Mouse (Mus musculus) heart, postnatal 25 days (tissue): Measurements from ENCODE around the gene Slc25a25. TPM values are rescaled to one million over a fixed set of nuclear protein-coding genes. Genes with fewer than 3 reads are reported as not detected.

Experiments used
- DNase-seq: peaks from one replicate; pipeline ENCODE4 v3.0.0; 2022; ENCODE audit warnings: low spot score
- intact Hi-C: fragments of 180-260 bp; cut with DNase I; formaldehyde crosslinking; loops from one replicate; pipeline ENCODE4 v1.15.1; 2025
- total RNA-seq, 2 experiments: library from RNA; stranded (reverse); gene quantifications; 2 replicates each; pipeline ENCODE4 v1.2.3; 2021

The Slc25a25 gene
- total RNA-seq, 2 experiments from 2014 or later, result 5.6 to 7.5 TPM

GRCm38 (mm10) chr2:32436686-32437372, 14.4 kb downstream of the Slc25a25 start:
- no peak for DNase-seq
- intact Hi-C loops, result no loop called here

DNA sequence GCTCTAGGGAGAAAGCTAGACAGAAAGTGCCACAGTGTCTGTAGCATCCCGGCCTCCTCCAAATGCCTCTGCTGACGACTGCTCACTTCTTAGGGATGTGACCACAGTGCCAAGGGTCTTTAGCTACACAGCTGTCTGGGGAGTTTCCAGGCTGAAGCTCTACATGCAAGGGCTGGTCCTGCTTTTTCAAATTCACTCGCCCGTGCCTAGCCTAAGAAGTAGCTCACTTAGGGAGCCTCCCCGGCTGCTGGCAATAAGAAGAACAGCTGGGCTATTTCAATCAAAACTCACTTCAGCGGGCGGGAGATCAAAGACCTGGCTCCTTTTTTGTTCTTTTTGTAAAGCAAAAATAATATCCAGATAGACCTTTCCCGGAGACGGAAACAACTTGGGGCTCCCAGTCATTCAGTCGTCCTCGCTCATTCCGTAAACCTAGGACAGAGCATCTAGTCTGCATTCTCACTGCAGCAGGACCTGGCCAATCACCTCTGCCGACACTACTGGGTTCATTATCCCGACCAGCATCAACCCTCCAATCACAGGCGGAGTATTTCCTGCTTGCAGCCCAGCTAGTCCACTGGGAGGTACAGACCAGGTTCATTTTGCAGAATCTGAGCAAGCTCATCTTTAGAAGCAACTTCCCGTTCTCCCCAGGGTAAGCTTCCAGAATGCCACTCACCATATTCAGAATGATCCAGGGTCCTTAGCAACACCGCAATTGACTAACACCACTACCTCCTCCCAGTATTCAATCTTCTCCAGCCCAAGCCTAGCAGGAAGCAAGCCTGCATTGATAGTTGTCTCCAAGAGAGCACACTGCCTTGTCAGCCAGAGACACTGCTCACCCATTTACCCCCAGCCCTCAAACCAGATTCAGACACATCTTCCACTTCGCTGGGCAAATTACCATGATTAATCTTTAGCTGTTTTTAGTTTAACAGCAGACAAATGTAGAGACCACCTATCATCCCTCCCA, 20.3 kb downstream of the Slc25a25 start:
- intact Hi-C loops, result no loop called here
- DNase-seq, result peak; percentile 68

- DNase-seq, result no peak
- intact Hi-C loops, result no loop called here
Observed at GRCm38 (mm10) chr2:32429215-32429891, 21.9 kb downstream of the Slc25a25 start.

- intact Hi-C loops, result no loop called here
- DNase-seq, result no peak
Observed at GRCm38 (mm10) chr2:32428262-32428722, 23.0 kb downstream of the Slc25a25 start.

- intact Hi-C loops, result no loop called here
- DNase-seq, result no peak
Observed at GRCm38 (mm10) chr2:32427720-32428119, 23.5 kb downstream of the Slc25a25 start.

GRCm38 (mm10) chr2:32426141-32426540, 25.1 kb downstream of the Slc25a25 start:
- intact Hi-C loops, result no loop called here
- DNase-seq, result no peak

DNA sequence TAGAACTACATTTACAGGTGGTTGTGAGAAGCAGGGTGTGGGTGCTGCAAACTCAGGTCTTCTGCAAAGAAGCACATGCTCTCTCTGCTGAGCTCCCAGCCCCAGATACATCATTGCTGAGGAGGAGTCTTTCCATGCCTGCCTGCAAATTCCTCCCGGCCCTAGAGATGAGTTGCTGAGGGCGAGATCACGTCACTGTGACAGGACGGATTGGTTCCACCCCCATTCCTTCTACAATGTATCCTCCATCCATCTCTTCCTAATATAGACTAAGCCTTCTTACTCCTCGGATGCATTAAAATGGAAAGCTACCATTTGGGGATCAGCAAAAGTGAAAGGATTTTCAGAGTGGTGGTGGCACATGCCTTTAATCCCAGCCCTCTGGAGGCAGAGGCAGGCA, 25.7 kb downstream of the Slc25a25 start:
- DNase-seq, result no peak
- intact Hi-C loops, result loop anchor here (2.0 kb wide), 1 partner anchor 25 kb away; the partner anchor contains the start of genes Naif1 and Slc25a25

DNA sequence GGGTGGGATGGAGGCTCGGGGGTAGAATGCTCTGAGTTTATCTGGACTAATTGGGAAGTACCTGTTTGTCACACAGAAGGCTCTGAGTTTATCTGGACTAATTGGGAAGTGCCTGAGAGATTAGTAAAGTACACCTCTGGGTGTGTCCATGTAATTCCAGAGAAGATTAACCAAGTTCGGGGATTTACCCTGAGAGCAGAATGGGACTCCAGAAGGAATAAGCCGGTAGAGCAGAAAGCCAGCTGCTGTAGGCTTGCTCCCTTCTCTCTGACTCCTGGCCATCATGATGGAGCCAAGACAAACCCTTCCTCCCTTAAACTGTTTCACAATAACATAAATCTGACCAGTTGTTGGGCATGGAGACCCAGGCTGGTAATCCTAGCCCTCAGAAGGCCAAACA, 26.4 kb downstream of the Slc25a25 start:
- intact Hi-C loops, result loop anchor here (2.0 to 5.0 kb wide), 2 partner anchors 26 to 143 kb away; partner anchors contain the start of genes Naif1 and Slc25a25
- no peak for DNase-seq

GRCm38 (mm10) chr2:32423481-32424331, 27.5 kb downstream of the Slc25a25 start:
- DNase-seq, result peak; percentile 72
- intact Hi-C loops, result loop anchor here (2.0 to 5.0 kb wide), 2 partner anchors 27 to 144 kb away; partner anchors contain the start of genes Naif1 and Slc25a25

DNA sequence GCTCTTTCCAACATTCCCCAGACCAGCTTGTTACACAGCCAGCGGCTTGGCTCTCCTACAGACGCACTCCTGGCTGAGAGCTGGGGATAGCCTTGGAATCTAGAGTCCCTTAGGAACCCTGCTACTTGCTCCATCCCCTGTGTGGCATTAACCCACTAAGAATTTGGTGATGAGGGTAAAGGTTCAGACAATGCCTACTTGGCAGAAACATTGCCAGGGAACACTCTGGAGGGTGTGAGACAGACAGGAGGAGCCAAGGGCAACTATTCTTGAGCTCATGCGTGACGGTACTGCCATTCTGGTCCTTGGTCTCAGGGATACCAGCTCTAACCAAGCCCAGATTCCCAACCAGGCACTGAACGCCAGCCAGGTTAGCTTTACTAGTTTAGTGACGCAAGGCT, 29.4 kb downstream of the Slc25a25 start:
- intact Hi-C loops, result loop anchor here (5.0 kb wide), 1 partner anchor 145 kb away; no protein-coding TSS in a partner anchor
- DNase-seq, result no peak

GRCm38 (mm10) chr2:32420647-32421046, 30.6 kb downstream of the Slc25a25 start:
- no peak for DNase-seq
- intact Hi-C loops, result loop anchor here (5.0 kb wide), 1 partner anchor 147 kb away; no protein-coding TSS in a partner anchor

DNA sequence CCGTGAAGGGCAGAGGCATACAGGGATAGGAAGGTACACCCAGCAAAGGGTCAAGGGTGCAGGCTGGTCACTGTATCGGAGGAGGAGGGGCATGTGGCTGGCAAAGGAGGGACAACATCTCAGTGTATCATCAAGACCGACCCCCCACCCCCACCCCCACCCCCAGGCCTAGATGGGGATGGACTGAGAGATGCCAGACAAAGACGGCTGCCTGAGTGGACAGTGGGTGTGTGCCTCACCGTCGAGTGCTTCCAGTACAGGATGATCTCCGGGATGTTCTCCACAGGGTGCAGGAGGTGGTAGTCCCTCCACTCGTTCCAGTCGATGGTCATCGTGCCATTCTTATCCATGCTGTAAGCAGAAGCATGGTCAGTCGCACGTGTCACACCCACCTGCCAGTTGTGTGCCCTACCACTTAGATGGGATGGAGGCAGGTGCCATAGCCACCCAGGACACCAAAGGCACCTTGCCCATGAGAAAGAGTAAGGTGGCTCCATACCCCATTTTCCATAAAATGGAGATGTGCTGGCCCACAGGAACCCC, 31.1 kb downstream of the Slc25a25 start:
- DNase-seq, result no peak
- intact Hi-C loops, result loop anchor here (5.0 kb wide), 1 partner anchor 147 kb away; no protein-coding TSS in a partner anchor

DNA sequence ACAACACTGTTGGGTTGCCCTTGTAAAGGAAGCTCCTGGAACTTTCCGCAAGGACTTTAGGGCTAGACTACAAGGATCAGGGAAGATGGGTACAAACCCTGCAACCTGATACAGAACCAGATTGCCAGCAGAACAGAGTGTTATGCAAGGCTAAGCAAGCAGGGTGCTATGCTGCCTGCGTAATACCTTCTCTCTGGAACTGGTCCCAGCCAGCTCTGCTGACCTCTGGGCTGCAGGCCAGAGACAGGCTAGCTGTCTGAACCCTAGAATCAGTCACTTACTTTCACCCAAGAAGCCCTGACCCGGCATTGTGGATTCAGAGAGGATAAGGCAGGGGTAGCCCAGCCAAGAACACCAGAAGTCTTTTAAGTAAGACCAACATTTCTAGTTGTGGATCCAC, 31.9 kb downstream of the Slc25a25 start:
- intact Hi-C loops, result no loop called here

DNA sequence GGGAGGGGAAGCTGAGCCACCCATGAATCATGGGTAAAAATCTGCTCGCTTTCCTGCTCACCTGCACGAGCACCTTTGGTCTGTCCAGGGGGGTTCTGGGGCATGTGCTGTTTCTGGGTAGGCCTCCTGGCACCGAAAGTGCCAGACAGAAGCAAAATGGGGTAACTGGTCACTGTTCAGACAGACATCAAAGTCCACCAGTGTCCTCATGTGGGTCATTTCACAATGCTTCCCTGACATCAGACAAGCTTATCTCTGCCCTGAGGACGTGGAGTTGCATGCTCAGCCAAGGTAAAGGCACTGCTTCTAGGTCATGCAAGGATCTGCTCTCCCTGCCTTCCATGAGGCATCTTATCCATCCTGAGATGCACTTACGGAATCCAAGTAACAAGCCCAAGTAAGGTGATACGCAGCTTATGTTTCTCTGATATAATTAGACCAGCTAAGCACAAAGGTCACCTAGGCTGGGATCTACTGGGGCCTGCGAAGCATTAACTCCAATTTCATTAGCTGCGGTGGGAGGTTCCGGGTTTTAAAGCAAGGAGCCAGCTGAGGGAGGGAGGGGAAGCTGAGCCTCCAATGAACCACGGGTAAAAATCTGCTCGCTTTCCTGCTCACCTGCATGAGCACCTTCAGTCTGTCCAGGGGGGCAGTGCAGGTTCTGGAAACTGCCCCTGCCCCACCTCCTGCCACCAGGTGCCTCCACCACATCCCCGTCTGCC, 32.7 kb downstream of the Slc25a25 start:
- intact Hi-C loops, result no loop called here
- DNase-seq, result no peak

More for the DNA sequence above, 31.9 kb downstream of the Slc25a25 start:
- peak; percentile 57 for DNase-seq

- intact Hi-C loops, result no loop called here
- no peak for DNase-seq
Observed at GRCm38 (mm10) chr2:32417486-32417885, 33.8 kb downstream of the Slc25a25 start.

DNA sequence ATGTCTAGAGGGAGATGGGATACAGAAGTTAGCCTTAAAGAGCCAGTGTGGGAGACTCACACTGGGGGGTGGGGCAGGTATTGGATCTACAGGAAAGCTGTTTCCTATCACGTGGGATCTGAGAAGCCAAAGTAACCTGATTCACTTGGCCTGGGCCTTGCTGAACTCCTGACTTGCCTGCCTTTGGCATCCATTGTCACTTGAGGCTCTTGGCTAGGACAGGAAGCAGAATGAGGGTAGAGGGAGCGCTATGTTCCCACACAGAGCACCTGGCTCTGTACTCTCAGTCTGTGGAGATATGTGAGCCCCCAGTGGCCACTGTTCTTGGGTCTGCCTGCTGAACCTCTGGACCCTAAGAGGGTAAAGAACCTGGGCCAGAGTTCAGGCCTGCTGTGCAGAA, 34.7 kb downstream of the Slc25a25 start:
- DNase-seq, result no peak
- intact Hi-C loops, result no loop called here

GRCm38 (mm10) chr2:32415801-32416200, 35.4 kb downstream of the Slc25a25 start:
- no peak for DNase-seq
- intact Hi-C loops, result no loop called here

DNA sequence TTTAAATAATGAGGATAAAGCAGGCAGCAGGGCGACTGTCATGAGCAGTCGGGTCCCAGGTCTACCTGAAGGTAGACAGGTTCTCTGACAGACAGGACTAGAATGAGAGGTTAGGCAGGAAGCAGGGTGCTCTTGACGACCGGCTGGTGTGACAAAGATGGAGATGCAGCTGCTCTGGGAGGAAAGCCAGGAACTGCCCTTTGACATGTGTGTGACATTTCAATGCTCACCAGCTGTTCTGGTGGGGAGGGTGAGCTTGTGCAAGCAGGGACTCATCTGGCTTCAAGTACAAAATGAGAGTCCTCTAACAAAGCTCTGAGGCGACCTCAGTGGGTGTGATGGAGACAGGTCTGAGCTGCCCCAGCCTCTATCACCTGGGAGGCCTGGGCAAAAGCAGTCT, 37.3 kb downstream of the Slc25a25 start:
- no peak for DNase-seq
- intact Hi-C loops, result no loop called here
